Mouse (Mus musculus) brain, embryonic 14.5 days (tissue): Measurements from ENCODE around the gene Tenm2.

Experiments
- CTCF ChIP-seq: fragments of 200-500 bp; IDR thresholded peaks from 2 replicates; pipeline ENCODE4 v1.5.1; 2012; ENCODE audit warnings: inconsistent platforms, mild to moderate bottlenecking, moderate library complexity, borderline replicate concordance; ENCODE audit not compliant: insufficient read depth, insufficient read length; ENCODE audit errors: extremely low read depth
- POLR2A ChIP-seq: fragments of 200-500 bp; IDR thresholded peaks from 2 replicates; pipeline ENCODE4 v1.6.1; 2012; ENCODE audit warnings: mild to moderate bottlenecking, inconsistent platforms, borderline replicate concordance; ENCODE audit not compliant: poor library complexity, insufficient read depth, insufficient read length, severe bottlenecking; ENCODE audit errors: extremely low read depth

- TF ChIP-seq CTCF (no peak), POLR2A (no peak)
These were observed 1101.1 kb downstream of the Tenm2 start for GRCm38 (mm10) chr11:36134645-36135044.
